Comparison of ENCODE assay signal across 16 mouse cellular contexts in the genomic region with DNA sequence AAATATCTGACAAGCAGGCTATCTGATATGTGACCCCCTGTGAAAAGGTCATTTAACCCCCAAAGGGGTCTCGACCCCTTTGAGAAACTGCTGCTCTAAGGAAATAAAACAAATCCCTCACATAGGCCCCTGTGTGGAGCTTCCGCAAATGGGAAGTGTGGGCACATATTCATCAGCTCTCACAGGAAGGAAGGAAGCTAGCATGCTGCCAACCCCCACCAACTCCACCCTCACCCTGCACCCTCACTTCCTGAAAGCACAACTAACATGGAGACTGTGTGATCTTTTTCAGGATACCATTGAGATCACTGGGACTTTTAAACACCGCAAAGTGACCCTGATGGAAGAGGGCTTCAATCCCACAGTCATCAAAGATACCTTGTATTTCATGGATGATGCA. TPM values are rescaled to one million over a fixed set of nuclear protein-coding genes. Genes with fewer than 3 reads are reported as not detected.
"Had no signal": no experiment of that assay in that cellular context is flagged by ENCODE, and none has a peak within 500 bp of the region (broad histone marks: within the 10 kb centered on the region; RNA-seq: fewer than 3 reads in every experiment).

No protein-coding gene starts in this region.

- H3K36me3 ChIP-seq: kidney, embryonic 15.5 days; limb, embryonic 10.5 days; lung, embryonic 15.5 days; midbrain, embryonic 12.5 days; stomach, embryonic 15.5 days had no signal

- H3K27ac ChIP-seq: kidney, embryonic 15.5 days; limb, embryonic 10.5 days; liver, embryonic 12.5 days; lung, embryonic 15.5 days; midbrain, embryonic 12.5 days; stomach, embryonic 15.5 days had no signal

- ATAC-seq: inflammation-experienced regulatory T-cells, adult 6 months; intestine, postnatal 0 days; liver, embryonic 12.5 days; midbrain, embryonic 16.5 days had no signal

- H3K27me3 ChIP-seq: kidney, embryonic 15.5 days; liver, embryonic 12.5 days; lung, embryonic 15.5 days; midbrain, embryonic 12.5 days; stomach, embryonic 15.5 days had no signal

- DNase-seq: layer of hippocampus, adult 9-11 months; layer of hippocampus, postnatal 36 days; lung, postnatal 36 days; right cerebral cortex, adult 18-20 months; right cerebral cortex, postnatal 25 days; thymus, adult 2 months; thymus, postnatal 25 days had no signal

- H3K4me3 ChIP-seq: kidney, embryonic 15.5 days; limb, embryonic 10.5 days; liver, embryonic 12.5 days; lung, embryonic 15.5 days; midbrain, embryonic 12.5 days; stomach, embryonic 15.5 days had no signal

- H3K4me1 ChIP-seq: kidney, embryonic 15.5 days; limb, embryonic 10.5 days; liver, embryonic 12.5 days; lung, embryonic 15.5 days; midbrain, embryonic 12.5 days; stomach, embryonic 15.5 days had no signal

RNA-seq across cellular contexts. Expression of gene Slc27a2, which starts 35.3 kb away (rescaled TPM):
- polyA plus RNA-seq: inflammation-experienced regulatory T-cells, adult 6 months had no signal
